Mouse (Mus musculus): ENCODE measurements around the gene 9230104L09Rik.

DNA sequence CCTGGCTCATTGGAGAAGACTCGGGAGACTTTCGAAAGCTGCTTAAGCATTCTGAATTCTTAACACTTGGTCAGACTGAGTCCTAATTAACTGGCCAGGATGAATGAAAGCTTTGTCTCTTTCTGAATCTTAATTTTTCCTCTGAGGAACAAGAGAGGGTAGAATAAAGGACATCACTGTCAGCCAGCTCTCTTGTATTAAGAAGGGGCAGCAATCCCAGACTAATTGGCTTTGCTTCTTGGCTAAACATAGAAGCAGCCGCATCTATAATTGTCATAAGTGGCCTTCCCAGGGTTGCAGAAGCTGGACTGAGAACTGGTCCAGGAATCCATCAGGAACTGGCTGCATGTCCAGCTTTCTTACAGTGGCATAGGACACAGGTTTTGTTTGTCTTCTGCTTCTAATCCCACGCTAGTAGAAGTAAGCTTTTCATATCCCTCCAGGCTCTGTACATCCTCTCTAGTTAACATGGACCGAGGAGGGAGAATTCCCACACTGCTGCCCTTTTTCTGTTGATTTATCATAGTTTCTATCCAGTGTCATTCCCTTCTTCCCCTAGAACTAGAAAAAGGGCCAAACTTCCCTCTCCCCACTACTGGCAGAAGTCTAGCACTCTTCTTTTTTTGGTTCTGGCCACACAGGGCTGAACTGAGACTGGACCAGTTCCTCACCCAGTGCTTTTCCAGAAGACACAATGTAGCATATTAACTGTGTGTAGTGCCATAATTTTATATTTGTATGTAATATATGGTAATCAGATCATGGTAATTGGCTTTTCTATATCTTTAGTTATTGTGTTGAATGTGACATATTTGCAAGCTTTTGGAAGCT lies 25.4 kb upstream of the 9230104L09Rik start:
- TF ChIP-seq POLR2A (IDR thresholded peaks at IDR 0.05; ENCODE audit: borderline replicate concordance, control insufficient read depth, low read depth, low read length) (no peak), CTCF (IDR thresholded peaks at IDR 0.05; ENCODE audit: control insufficient read depth, insufficient read depth, low read length) (no peak)

Measured in bone marrow, adult 2 months (tissue).